Mouse (Mus musculus) E14TG2a.4 (cell line): ENCODE results near the gene Macrod1.

Source experiments
- CTCF ChIP-seq: conservative IDR thresholded peaks from 2 replicates; pipeline ENCODE4 v1.5.1; 2014; ENCODE audit warnings: low read length
- NANOG ChIP-seq: IDR thresholded peaks from 2 replicates; pipeline ENCODE4 v1.6.1; 2014; ENCODE audit warnings: borderline replicate concordance, low read length, mixed read lengths
- POU5F1 ChIP-seq: IDR thresholded peaks from 2 replicates; pipeline ENCODE4 v1.6.1; 2014; ENCODE audit warnings: low read length, borderline replicate concordance

DNA sequence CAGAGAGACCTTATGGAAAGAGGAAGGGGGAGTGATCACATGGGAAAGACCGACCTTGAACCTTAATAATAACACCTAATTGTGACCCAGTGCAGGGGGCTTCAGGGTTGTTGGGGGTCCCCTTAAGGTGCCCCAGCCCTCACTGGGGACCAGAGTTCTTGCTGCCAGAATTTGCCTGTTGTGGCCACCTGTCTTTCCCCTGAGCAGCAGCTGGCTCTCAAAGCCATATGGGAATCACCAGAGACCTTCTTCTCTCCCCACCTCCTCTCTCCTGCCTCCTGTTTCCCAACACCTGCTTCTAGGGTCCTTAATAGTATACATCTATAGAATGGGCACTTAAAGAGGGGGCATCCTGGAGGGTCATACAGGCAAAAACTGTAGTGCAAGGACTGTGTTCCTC, 69.6 kb downstream of the Macrod1 start:
- TF ChIP-seq CTCF (no peak), NANOG (no peak), POU5F1 (no peak)
